Mouse (Mus musculus): ENCODE measurements around the gene Bola1. TPM values are rescaled to one million over a fixed set of nuclear protein-coding genes. Genes with fewer than 3 reads are reported as not detected.
"Not testable (repeated sequence)": the region's sequence is repeated elsewhere in the genome, so short reads cannot be mapped to it uniquely, and the experiment has no call there.

Gene Bola1
- total RNA-seq, 2 experiments from 2014 or later = 19.3 to 22.2 TPM

DNA sequence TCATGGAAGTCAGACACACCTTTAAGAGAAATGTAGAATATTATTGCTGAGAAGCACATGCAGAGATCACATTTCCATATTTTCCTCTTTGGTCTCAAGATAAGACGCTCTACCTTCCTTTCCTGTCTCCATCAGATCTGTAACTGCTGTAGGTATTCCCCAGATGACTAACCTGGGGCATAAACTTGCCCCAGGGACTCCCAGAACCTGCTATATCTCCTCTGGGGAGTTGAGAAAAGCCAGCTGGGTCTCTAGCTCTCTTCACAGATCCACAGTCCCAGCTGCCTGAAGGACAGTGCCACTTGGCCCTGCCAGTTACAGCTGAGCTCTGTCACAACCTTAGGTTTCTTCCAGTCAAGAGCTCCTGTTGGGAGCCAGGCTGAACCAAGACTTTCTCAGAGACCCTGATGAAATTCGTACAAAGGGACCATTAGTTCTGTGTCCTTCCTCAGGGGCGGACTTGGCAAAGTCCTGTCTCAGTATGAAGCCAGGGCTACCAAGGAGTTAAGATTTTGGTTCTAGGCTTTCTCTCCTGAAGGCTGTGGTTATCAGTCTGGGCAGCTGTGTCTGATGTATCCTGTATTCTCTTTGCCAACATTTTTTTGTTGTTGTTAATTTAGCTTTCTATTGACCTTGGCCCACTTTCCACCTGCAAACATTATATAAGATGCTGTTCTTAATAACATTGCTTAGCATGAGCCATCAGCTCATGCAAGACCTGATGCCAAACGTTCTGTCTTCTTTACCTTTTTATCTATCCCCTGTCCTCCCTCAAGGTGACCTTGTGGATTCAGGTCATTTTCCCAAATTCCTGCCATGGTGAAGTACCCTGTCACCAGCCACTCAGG is 11.6 kb upstream of the Bola1 start:
- intact Hi-C loops (cut with DNase I) = no loop called here
- DNase-seq (ENCODE audit: extremely low spot score in 1 of 2, low spot score in 2 of 2) = no peak

DNA sequence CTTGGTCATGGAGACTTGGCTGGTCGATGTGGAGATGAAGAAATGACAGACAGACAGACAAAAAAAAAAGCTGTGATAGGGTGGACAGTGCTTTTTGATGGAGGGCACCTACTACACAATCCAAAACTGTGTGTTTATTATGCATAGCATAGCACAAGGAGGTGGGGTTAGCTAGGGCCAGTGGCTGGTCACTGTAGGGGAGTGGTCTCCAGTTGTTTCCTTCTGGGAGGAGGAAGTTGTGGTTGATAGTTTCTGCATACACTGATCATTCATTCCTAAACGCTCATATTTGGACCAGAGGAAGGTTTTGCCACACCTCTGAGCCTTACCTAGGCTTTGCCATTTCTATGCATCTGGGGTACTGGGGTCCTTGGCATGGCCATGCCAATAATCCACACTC is 10.9 kb upstream of the Bola1 start:
- intact Hi-C loops (cut with DNase I) = no loop called here
- no peak for DNase-seq (ENCODE audit: extremely low spot score in 1 of 2, low spot score in 2 of 2)

- intact Hi-C loops (cut with DNase I) = loop anchor here (10.0 kb wide), 1 partner anchor 264 kb away; no protein-coding TSS in a partner anchor
- no peak for DNase-seq (ENCODE audit: extremely low spot score in 1 of 2, low spot score in 2 of 2)
Measured at GRCm38 (mm10) chr3:96228828-96229227, 9.3 kb upstream of the Bola1 start.

GRCm38 (mm10) chr3:96226695-96227648 is 7.5 kb upstream of the Bola1 start:
- DNase-seq (ENCODE audit: extremely low spot score in 1 of 2, low spot score in 2 of 2) = no peak
- intact Hi-C loops (cut with DNase I) = loop anchor here (10.0 kb wide), 1 partner anchor 262 kb away; no protein-coding TSS in a partner anchor

DNA sequence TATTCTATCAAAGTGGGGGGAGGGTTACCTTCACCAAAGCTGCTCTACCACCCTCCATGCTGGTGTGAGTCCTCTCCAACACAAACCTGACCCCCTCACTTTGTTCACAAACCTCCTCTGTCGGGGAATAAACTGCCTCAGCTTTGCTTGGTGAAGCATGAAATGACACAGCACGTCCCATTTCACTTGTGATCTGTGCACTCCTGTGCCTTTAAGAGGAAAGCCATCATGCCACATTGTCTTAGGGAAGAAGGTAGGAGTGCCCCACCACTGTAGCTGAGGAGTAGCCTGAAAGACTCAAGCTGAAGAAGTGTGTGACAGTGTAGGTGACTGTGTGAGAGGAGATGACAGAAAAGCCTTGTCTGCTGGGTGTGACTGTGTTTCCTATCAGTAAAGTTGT is 5.9 kb upstream of the Bola1 start:
- intact Hi-C loops (cut with DNase I) = loop anchor here (10.0 kb wide), 1 partner anchor 261 kb away; no protein-coding TSS in a partner anchor
- DNase-seq (ENCODE audit: extremely low spot score in 1 of 2, low spot score in 2 of 2) = no peak

- intact Hi-C loops (cut with DNase I) = loop anchor here (10.0 kb wide), 1 partner anchor 258 kb away; no protein-coding TSS in a partner anchor
- DNase-seq (ENCODE audit: extremely low spot score in 1 of 2, low spot score in 2 of 2) = no peak
Measured at GRCm38 (mm10) chr3:96222774-96223173, 3.3 kb upstream of the Bola1 start.

GRCm38 (mm10) chr3:96221640-96222038 is 2.1 kb upstream of the Bola1 start:
- DNase-seq (ENCODE audit: extremely low spot score in 1 of 2, low spot score in 2 of 2) = no peak
- intact Hi-C loops (cut with DNase I) = loop anchor here (10.0 kb wide), 1 partner anchor 257 kb away; no protein-coding TSS in a partner anchor

GRCm38 (mm10) chr3:96220765-96221639 is 1.5 kb upstream of the Bola1 start, which contains the start of the genes Hist2h2ac and Hist2h2be:
Hist2h2ac (minus strand) TSS chr3:96220880.
Hist2h2be (plus strand) TSS chr3:96221119.
- DNase-seq (ENCODE audit: extremely low spot score in 1 of 2, low spot score in 2 of 2) = peak; percentile 83 to 89

GRCm38 (mm10) chr3:96220131-96220764 is 739 bp upstream of the Bola1 start:
- intact Hi-C loops (cut with DNase I) = loop anchor here (10.0 kb wide), 1 partner anchor 255 kb away; no protein-coding TSS in a partner anchor
- DNase-seq (ENCODE audit: extremely low spot score in 1 of 2, low spot score in 2 of 2) = peak in 1 of 2 experiments; percentile 57

More at GRCm38 (mm10) chr3:96220765-96221639, 1.5 kb upstream of the Bola1 start, which contains the start of the genes Hist2h2ac and Hist2h2be:
- intact Hi-C loops (cut with DNase I) = loop anchor here (10.0 kb wide), 1 partner anchor 256 kb away; no protein-coding TSS in a partner anchor

DNA sequence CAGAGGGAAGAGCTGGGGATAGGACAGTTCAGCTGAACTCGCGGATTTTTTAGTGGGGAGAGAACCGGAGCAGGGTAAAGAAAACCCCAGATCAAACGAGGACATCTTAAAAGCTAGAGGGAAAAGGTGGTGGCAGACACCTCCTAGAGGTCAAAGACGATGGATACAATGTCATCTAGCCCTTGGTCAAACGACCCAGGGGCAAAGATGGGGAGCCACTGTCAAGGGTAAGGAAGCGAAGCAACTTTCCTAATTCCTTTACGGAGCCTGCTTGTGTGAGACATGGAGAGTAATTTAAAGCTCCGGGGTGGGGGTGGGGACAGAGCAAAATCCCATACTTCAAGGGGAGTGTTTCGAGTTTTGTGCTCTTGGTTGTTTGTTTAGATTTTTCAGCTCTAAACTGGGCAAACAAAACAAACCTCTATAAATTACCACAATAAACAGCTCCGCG is 293 bp downstream of the Bola1 start:
- intact Hi-C loops (cut with DNase I) = no loop called here
- DNase-seq (ENCODE audit: extremely low spot score in 1 of 2, low spot score in 2 of 2) = no peak

DNA sequence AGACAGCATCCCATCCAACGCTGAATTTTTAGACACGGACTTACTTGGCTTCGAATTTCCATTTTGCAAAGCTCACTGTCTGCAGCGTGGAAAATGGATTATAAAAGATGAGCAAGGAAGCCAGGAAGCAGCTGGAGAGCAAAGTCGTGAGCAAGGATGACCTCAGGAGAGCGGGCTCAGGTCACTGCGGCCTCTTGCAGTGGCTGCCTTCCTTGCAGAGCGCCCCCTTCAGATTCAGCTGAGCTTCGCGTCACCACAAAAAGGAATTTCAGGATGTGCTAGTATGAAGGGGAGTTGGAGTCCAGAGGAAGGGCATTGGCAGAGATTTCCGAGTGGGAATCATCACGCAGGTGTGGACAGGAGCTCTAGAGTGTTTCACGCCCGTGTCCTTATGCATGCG is 10.3 kb downstream of the Bola1 start:
- intact Hi-C loops (cut with DNase I) = no loop called here
- peak in 1 of 2 experiments; percentile 43 for DNase-seq (ENCODE audit: extremely low spot score in 1 of 2, low spot score in 2 of 2)

GRCm38 (mm10) chr3:96207819-96208218 is 11.7 kb downstream of the Bola1 start:
- intact Hi-C loops (cut with DNase I) = no loop called here
- DNase-seq (ENCODE audit: extremely low spot score in 1 of 2, low spot score in 2 of 2) = no peak

DNA sequence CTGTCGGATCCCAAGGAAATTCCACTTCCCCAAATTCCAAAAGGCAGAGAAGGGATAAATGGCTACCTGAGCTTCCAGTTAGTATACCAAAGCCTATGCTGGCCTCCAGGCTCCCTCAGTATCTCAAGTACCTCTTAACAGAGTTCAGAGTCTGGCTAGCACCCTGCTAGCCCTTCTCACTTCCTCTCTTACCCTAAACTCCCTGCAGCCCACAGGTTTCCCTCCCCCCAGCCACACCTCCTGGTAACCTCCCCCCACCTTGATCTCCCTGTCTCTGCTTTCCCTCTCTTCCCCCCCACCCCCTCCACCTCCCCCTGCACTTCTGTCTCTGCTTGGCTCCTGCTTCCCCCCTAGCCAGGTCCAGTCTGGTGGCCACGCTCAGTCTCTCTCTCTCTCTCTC is 19.8 kb downstream of the Bola1 start:
- DNase-seq (ENCODE audit: extremely low spot score in 1 of 2, low spot score in 2 of 2) = peak in 1 of 2 experiments; percentile 13
- intact Hi-C loops (cut with DNase I) = no loop called here

DNA sequence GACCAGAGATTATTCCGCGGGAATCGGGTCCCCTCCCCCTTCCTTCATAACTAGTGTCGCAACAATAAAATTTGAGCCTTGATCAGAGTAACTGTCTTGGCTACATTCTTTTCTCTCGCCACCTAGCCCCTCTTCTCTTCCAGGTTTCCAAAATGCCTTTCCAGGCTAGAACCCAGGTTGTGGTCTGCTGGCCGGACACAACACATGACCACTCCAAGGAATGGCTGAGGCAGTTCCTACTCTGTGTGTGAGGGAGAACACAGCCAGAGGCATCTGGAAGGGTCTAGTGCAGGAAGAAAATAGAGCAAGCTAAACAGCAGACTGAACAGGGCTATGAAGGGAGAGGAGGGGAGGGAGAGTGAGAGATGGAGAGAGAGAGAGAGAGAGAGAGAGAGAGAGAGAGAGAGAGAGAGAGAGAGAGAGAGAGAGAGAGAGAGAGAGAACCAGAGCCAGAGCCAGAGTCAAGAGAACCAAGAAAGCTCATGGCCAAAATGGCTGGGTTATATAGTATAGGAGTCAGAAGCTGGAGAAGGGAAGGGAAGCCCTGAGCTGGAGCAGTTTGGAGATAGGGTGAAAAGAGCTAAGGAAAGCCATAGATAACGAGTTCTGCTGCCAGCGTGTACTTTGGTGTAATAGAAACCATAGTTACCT is 20.8 kb downstream of the Bola1 start:
- DNase-seq (ENCODE audit: extremely low spot score in 1 of 2, low spot score in 2 of 2); intact Hi-C loops (cut with DNase I): not testable (repeated sequence)

DNA sequence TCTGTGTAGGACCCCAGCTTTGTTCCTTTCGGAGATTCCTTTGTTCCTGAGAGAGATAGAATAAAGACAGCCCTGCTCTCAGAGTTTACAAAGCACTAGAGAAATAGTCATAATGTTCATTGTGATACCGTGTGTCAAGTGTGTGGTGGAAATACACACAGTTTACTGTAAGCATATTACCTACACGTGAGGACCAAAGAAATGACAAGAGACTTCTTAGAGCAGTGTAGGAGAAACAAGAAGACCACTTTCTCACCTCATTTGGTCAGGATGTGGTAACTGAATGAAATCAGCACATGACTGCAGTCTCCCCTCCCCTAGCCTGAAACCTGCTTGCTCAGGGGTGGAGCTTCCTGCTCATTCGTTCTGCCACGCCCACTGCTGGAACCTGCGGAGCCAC is 21.3 kb downstream of the Bola1 start:
- intact Hi-C loops (cut with DNase I) = no loop called here
- no peak for DNase-seq (ENCODE audit: extremely low spot score in 1 of 2, low spot score in 2 of 2)

GRCm38 (mm10) chr3:96197129-96197749 is 22.3 kb downstream of the Bola1 start:
- DNase-seq (ENCODE audit: extremely low spot score in 1 of 2, low spot score in 2 of 2) = peak; percentile 91 to 92
- intact Hi-C loops (cut with DNase I) = no loop called here

Measured in left cerebral cortex, postnatal 10 days (tissue).